Mouse (Mus musculus) ES-Bruce4 (cell line): ENCODE data around the gene Tnfrsf21. TPM values are rescaled to one million over a fixed set of nuclear protein-coding genes. Genes with fewer than 3 reads are reported as not detected.

Experiments used
- H3K27ac ChIP-seq: 2 replicates; pipeline ENCODE4 v1.5.1; 2012; ENCODE audit warnings: low read length, inconsistent platforms; ENCODE audit not compliant: insufficient read depth
- H3K27me3 ChIP-seq: 2 replicates; pipeline ENCODE4 v1.6.1; 2012; ENCODE audit warnings: mild to moderate bottlenecking, low read length, inconsistent platforms; ENCODE audit not compliant: control insufficient read depth, poor library complexity, insufficient read depth, severe bottlenecking
- H3K36me3 ChIP-seq: 2 replicates; pipeline ENCODE4 v1.6.1; 2012; ENCODE audit warnings: inconsistent platforms, mild to moderate bottlenecking, low read length, moderate library complexity; ENCODE audit not compliant: control insufficient read depth, poor library complexity, insufficient read depth, severe bottlenecking
- H3K4me1 ChIP-seq: one replicate; pipeline ENCODE4 v1.8.1; 2011; ENCODE audit warnings: low read length; ENCODE audit not compliant: control insufficient read depth, insufficient read depth
- H3K4me3 ChIP-seq: 2 replicates; pipeline ENCODE4 v1.5.1; 2011; ENCODE audit warnings: low read depth, mild to moderate bottlenecking, low read length
- H3K9ac ChIP-seq: 2 replicates; pipeline ENCODE4 v1.6.1; 2012; ENCODE audit warnings: low read depth, mild to moderate bottlenecking, inconsistent platforms; ENCODE audit not compliant: poor library complexity, severe bottlenecking
- H3K9me3 ChIP-seq: replicated peaks from 2 replicates; pipeline ENCODE4 v1.6.1; 2012; ENCODE audit warnings: mild to moderate bottlenecking, low read length, inconsistent platforms; ENCODE audit not compliant: control insufficient read depth, poor library complexity, insufficient read depth, severe bottlenecking
- CTCF ChIP-seq: IDR thresholded peaks from one replicate; pipeline ENCODE4 v1.8.1; 2011; ENCODE audit warnings: low read depth, low read length
- EP300 ChIP-seq: IDR thresholded peaks from 2 replicates; pipeline ENCODE4 v1.6.1; 2011; ENCODE audit warnings: low read depth, low read length; ENCODE audit not compliant: insufficient read depth
- POLR2A ChIP-seq: IDR thresholded peaks from one replicate; pipeline ENCODE4 v1.8.1; 2011; ENCODE audit warnings: low read length; ENCODE audit not compliant: insufficient read depth
- polyA plus RNA-seq: library from polyadenylated mRNA; stranded (reverse); fragments of >200 nt; gene quantifications from 2 replicates; pipeline ENCODE4 v1.2.4, GENCODE M21; 2011; ENCODE audit warnings: low read depth; ENCODE audit not compliant: missing spikeins, insufficient read depth, insufficient read length

Gene Tnfrsf21
- polyA plus RNA-seq, 1 experiment = 13.1 TPM

GRCm38 (mm10) chr17:43110168-43110885 lies 94.0 kb downstream of the Tnfrsf21 start:
- Histone ChIP-seq H3K9me3 (no peaks in the 10 kb centered on the region), H3K36me3 (no peaks in the 10 kb centered on the region), H3K27me3 (no peaks in the 10 kb centered on the region), H3K27ac (no peak overlapping the region), H3K4me1 (no peaks in the 10 kb centered on the region), H3K4me3 (no peak overlapping the region), H3K9ac (no peak overlapping the region)
- TF ChIP-seq CTCF = no peak

DNA sequence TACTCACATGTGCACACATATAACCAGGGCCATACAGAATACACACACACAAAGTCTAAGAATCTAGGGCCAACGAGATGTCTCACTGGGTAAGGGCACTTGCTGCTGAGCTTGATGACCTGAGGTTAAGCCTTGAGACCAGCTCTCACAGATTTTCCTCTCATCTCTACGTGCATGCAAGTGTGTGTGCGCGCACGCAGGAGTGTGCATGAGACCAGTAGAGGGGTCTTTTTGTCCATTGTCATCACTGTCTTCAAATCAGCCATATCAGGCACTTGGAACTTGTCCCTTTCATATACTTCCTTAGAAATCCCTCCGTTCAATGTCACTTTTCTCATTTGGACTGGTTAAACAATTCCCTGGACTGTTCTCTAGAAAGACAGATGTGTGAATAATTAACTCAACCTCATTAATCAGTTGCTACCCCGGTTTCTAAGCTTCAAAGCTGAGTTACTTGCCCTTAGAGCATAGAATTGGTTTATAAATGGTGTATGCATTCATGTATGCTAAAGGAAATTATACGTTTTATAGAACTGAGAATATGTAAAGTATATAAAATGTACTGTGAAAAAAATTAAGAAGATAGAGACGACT lies 97.1 kb downstream of the Tnfrsf21 start:
- H3K9me3 ChIP-seq = no peaks in the 10 kb centered on the region
- no peak for TF ChIP-seq CTCF
- no peak overlapping the region for H3K4me3 ChIP-seq
- no peaks in the 10 kb centered on the region for H3K27me3 ChIP-seq
- no peak overlapping the region for H3K9ac ChIP-seq
- no peak overlapping the region for H3K27ac ChIP-seq
- no peaks in the 10 kb centered on the region for H3K36me3 ChIP-seq
- no peaks in the 10 kb centered on the region for H3K4me1 ChIP-seq

DNA sequence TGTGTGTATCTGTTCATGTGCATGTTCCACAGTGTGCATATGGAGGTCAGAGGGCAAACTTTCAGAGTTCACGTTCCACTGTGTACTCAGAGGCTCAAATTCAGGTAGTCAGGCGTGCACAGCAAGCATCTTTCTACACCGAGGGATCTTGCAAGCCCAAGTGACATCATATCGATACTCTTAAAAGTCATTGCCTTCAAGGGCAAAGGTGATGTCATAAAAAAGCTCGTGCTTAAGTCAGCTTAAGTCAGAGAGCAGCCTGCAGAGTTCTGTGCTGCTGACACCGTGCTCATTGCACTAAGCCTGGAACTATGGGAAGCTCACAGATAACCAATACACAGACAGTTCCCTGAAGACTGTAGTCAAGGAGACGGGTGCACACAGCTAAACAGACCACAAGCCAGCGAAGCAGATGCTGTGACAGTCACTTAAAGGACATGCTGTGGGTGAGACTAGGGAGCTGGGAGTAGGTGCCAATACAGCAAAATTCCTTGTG lies 97.8 kb downstream of the Tnfrsf21 start:
- TF ChIP-seq POLR2A = no peak
- TF ChIP-seq EP300 = no peak
- TF ChIP-seq CTCF = no peak

GRCm38 (mm10) chr17:43114926-43115325 lies 98.6 kb downstream of the Tnfrsf21 start:
- TF ChIP-seq CTCF = no peak
- H3K27me3 ChIP-seq = no peaks in the 10 kb centered on the region
- no peaks in the 10 kb centered on the region for H3K36me3 ChIP-seq
- no peak overlapping the region for H3K27ac ChIP-seq
- no peaks in the 10 kb centered on the region for H3K9me3 ChIP-seq
- H3K9ac ChIP-seq = no peak overlapping the region
- H3K4me3 ChIP-seq = no peak overlapping the region
- no peaks in the 10 kb centered on the region for H3K4me1 ChIP-seq

More for the DNA sequence above, 97.8 kb downstream of the Tnfrsf21 start:
- Histone ChIP-seq H3K9me3 (no peaks in the 10 kb centered on the region), H3K9ac (no peak overlapping the region), H3K36me3 (no peaks in the 10 kb centered on the region), H3K4me3 (no peak overlapping the region), H3K4me1 (no peaks in the 10 kb centered on the region), H3K27ac (no peak overlapping the region), H3K27me3 (no peaks in the 10 kb centered on the region)

GRCm38 (mm10) chr17:43116748-43117147 lies 100.4 kb downstream of the Tnfrsf21 start:
- Histone ChIP-seq H3K9me3 (no peaks in the 10 kb centered on the region), H3K27me3 (no peaks in the 10 kb centered on the region), H3K27ac (no peak overlapping the region), H3K9ac (no peak overlapping the region), H3K4me3 (no peak overlapping the region), H3K36me3 (no peaks in the 10 kb centered on the region), H3K4me1 (no peaks in the 10 kb centered on the region)
- TF ChIP-seq POLR2A = no peak
- TF ChIP-seq CTCF = no peak
- no peak for TF ChIP-seq EP300

DNA sequence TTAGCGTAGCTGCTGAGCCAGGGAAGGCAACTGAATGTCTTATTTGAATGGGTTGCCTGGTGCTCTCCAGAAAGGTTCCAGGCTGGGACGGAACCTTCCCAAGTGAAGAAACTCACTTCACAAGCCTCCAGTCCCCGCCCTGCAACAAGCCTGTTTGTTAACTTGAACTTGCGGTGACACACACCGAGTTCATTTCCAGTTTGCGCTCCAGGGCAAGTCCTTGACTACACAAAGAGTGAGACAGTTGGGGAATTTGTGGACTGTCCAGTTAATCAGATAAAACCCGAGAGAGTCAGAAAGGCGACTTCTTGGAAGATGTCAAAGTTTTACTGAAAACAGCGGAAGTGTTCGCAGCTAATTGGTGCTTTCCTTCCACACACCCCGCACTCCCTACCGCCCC lies 103.1 kb downstream of the Tnfrsf21 start:
- Histone ChIP-seq H3K4me1 (no peaks in the 10 kb centered on the region), H3K27me3 (no peaks in the 10 kb centered on the region), H3K9ac (no peak overlapping the region), H3K27ac (no peak overlapping the region), H3K9me3 (no peaks in the 10 kb centered on the region), H3K36me3 (no peaks in the 10 kb centered on the region), H3K4me3 (no peak overlapping the region)
- TF ChIP-seq CTCF (no peak), POLR2A (no peak), EP300 (no peak)
